Mouse (Mus musculus) testis, adult 2 months (tissue): Measurements from ENCODE around the gene Gm49721. TPM values are rescaled to one million over a fixed set of nuclear protein-coding genes. Genes with fewer than 3 reads are reported as not detected.
"Not testable (repeated sequence)": the region's sequence is repeated elsewhere in the genome, so short reads cannot be mapped to it uniquely, and the experiment has no call there.

Source experiments
- H3K27ac ChIP-seq: fragments of 200-500 bp; 2 replicates; pipeline ENCODE4 v1.5.1; 2012; ENCODE audit warnings: low read depth, low read length; ENCODE audit not compliant: control insufficient read depth, insufficient read depth
- H3K27me3 ChIP-seq: fragments of 200-500 bp; 2 replicates; pipeline ENCODE4 v1.6.1; 2012; ENCODE audit warnings: mild to moderate bottlenecking, low read length, moderate library complexity; ENCODE audit not compliant: control insufficient read depth, insufficient read depth
- H3K36me3 ChIP-seq: fragments of 200-500 bp; 2 replicates; pipeline ENCODE4 v1.6.1; 2012; ENCODE audit warnings: mild to moderate bottlenecking, low read length; ENCODE audit not compliant: control insufficient read depth, insufficient read depth
- H3K4me1 ChIP-seq: fragments of 200-500 bp; 2 replicates; pipeline ENCODE4 v1.6.1; 2012; ENCODE audit warnings: low read length; ENCODE audit not compliant: control insufficient read depth, insufficient read depth
- H3K4me3 ChIP-seq: fragments of 200-500 bp; 2 replicates; pipeline ENCODE4 v1.5.1; 2012; ENCODE audit warnings: low read depth, mild to moderate bottlenecking, low read length, moderate library complexity, mixed read lengths; ENCODE audit not compliant: control insufficient read depth
- polyA plus RNA-seq: library from polyadenylated mRNA; depleted of rRNA; stranded (reverse); fragments of >200 nt; gene quantifications from 2 replicates; pipeline ENCODE4 v1.2.3, GENCODE M21; 2012

Gm49721 gene
- polyA plus RNA-seq, 1 experiment, result 0.31 TPM

- H3K4me3 ChIP-seq, H3K4me1 ChIP-seq: not testable (repeated sequence)
Observed at GRCm38 (mm10) chr17:6995504-6995903, 16.8 kb downstream of the Gm49721 start.

GRCm38 (mm10) chr17:6996826-6997225 is 18.1 kb downstream of the Gm49721 start:
- H3K4me1 ChIP-seq, H3K27ac ChIP-seq, H3K36me3 ChIP-seq, H3K27me3 ChIP-seq, H3K4me3 ChIP-seq: not testable (repeated sequence)

More at GRCm38 (mm10) chr17:6995504-6995903, 16.8 kb downstream of the Gm49721 start:
- not testable (repeated sequence) for H3K36me3 ChIP-seq, H3K27ac ChIP-seq, H3K27me3 ChIP-seq

DNA sequence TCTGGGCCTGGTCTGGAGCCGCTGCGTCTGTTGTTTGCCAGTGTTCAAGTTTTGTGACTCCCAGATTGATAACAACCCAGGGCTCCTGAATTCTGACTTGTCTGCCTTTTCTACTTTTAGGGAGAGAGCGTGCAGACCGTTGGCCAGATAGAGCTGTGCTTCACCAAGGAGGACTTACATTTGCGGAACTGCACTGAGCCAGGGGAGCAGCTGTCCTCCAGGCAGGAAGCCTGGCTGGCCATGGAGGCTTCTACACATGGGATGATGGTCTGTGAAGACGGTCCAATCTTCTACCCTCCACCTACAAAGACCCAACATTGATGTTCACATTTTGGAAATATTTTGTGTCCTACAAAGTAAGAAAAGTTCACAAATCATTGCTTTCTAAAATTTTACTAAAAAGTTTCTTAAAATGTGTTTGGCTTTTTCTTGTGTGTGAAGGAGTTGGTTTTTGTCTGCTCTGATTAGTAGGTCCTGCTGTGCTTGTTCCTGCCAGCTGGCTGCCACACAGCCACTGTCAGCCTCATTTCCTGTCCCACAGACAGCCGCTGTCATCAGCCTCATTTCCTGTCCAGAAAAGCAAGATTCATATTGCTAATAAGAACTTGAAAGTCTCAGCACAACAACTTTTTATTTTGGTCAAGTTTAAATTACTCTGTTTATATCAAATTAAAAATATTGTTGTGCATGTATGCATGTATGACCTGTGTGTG is 19.2 kb downstream of the Gm49721 start:
- not testable (repeated sequence) for H3K27me3 ChIP-seq, H3K36me3 ChIP-seq, H3K4me3 ChIP-seq, H3K27ac ChIP-seq, H3K4me1 ChIP-seq

DNA sequence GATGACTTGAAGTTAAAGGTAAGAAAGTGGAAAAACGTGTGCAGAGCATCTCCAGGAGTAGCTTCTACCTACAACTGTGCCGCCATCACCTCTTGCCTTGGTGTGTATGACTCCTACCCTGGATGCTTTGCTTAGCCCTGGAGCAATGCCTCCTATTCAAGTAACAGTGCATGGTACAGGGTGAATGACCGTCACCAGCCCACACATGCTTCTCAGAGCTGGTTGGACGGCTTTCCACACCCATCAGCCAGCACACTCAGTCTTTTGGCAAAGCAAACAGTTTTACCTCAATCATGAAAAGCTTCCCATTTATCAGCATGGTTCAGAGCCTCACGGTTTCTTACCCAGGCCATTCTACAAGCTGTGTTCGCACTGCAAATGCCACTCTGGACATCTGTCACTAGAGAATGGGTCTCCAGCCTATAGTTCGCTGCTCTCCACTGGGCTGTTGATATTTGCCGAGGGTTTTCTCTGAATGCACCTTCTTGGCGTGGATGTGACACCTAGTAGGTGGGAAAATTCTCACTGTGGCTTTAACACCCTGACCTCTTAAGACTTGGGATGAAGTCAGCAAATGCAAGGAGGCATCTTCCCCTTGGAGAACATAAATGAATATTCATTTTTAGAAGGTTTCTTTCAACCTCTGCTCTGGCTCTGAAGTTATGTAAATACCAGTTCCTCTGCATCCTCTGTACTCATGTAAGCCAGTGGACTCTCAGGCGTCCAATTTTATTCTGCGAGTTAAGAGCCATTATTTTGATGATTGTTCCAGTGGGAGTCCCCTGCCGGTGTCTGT is 23.3 kb downstream of the Gm49721 start:
- H3K4me3 ChIP-seq, H3K4me1 ChIP-seq, H3K27me3 ChIP-seq, H3K36me3 ChIP-seq, H3K27ac ChIP-seq: not testable (repeated sequence)

GRCm38 (mm10) chr17:7003392-7003791 is 24.7 kb downstream of the Gm49721 start:
- H3K4me3 ChIP-seq, H3K36me3 ChIP-seq, H3K27me3 ChIP-seq, H3K27ac ChIP-seq, H3K4me1 ChIP-seq: not testable (repeated sequence)

GRCm38 (mm10) chr17:7005646-7006045 is 26.9 kb downstream of the Gm49721 start:
- H3K27me3 ChIP-seq, H3K27ac ChIP-seq, H3K4me1 ChIP-seq, H3K4me3 ChIP-seq, H3K36me3 ChIP-seq: not testable (repeated sequence)

DNA sequence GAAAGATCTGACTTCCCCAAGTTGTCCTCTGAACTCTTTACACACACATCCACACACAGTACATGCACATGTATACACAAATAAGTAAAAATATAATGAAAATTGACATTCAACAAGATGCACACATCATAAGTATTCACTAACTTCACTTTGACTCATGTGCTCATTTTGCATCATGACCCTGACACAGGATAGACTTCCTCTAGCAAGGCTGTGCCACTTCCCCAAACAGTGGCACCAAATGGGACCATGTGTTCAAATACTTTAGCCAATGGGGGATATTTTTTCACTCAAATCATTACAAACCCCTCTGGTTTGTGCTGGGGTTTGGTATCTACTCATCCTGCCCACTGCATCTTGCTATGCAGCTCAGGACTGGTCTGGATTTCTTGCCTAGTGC is 30.2 kb downstream of the Gm49721 start:
- not testable (repeated sequence) for H3K27me3 ChIP-seq, H3K36me3 ChIP-seq, H3K4me3 ChIP-seq, H3K4me1 ChIP-seq, H3K27ac ChIP-seq

GRCm38 (mm10) chr17:7009440-7009839 is 30.7 kb downstream of the Gm49721 start:
- not testable (repeated sequence) for H3K4me3 ChIP-seq, H3K4me1 ChIP-seq, H3K27me3 ChIP-seq, H3K36me3 ChIP-seq, H3K27ac ChIP-seq

DNA sequence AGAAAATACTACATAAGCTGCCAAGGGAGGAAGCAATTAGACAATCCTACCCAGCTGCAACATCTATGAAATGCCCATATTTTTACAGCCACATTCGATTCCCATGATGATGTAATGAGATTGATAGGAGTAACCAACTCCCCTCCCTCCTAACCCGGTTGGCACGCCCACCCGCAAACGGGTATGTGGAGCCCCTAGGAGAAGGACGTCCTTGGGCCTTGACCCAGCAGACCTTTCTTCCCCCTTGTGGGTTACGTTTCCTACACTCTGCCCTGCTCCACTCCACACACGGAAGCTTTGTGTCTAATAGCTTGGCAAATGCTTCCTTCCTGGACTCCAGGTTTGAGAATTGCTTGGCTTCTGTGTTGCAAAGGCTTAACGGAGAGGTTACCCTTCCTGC is 31.2 kb downstream of the Gm49721 start:
- H3K4me3 ChIP-seq, H3K36me3 ChIP-seq: not testable (repeated sequence)

DNA sequence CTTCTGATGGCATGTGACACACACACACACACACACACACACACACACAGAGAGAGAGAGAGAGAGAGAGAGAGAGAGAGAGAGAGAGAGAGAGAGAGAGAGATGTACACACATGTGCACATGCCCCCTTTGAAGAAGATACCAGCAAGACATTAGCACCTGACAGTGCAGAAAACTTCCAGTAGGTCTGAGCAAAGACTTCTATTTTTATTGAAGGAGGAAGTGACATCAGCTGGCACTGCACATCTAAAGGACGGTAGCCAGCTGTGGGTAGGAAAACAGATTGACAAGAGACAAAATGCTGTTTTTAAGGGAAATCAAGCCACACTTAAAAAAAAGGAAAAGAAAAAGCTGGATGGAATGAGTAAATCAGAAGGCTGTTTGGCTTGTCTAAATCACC is 35.5 kb downstream of the Gm49721 start:
- H3K27ac ChIP-seq, H3K27me3 ChIP-seq, H3K4me3 ChIP-seq, H3K4me1 ChIP-seq, H3K36me3 ChIP-seq: not testable (repeated sequence)

More for the DNA sequence above, 31.2 kb downstream of the Gm49721 start:
- not testable (repeated sequence) for H3K27me3 ChIP-seq, H3K4me1 ChIP-seq, H3K27ac ChIP-seq

GRCm38 (mm10) chr17:7025257-7025656 is 46.6 kb downstream of the Gm49721 start, which contains the start of gene Gm1604a:
Gm1604a (plus strand) TSS chr17:7025568.
- H3K4me3 ChIP-seq, H3K36me3 ChIP-seq, H3K4me1 ChIP-seq, H3K27me3 ChIP-seq, H3K27ac ChIP-seq: not testable (repeated sequence)

DNA sequence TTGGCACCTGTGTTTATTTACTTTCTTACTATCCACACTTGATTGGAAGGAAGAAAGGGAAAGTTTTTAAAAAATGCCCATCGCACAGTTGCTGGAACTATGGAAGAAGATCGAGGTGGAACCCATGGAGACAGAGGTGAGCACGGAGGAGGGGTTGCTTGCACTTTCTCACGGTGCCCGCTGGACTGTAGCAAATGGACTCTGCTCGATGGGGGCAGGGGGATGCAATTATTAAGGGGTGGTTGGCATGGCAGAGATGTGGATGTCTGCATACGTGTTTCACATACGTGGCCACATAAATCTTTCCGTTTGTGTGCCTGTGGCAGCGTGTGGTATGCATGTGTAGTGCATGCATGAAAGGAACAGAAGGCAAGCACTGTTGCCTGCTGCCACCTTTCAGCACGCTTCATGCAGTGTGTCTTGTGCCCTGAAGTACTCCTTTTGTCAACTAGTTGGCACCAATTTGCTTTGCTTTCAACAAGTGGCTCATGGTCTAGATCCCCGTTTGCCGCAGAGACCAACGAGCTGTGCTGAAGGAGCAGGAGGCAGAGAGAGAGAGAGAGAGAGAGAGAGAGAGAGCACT is 47.2 kb downstream of the Gm49721 start:
- not testable (repeated sequence) for H3K4me1 ChIP-seq, H3K4me3 ChIP-seq, H3K27me3 ChIP-seq, H3K36me3 ChIP-seq, H3K27ac ChIP-seq
